Mouse (Mus musculus) limb, embryonic 10.5 days (tissue): ENCODE measurements around the gene Cd2bp2. TPM values are rescaled to one million over a fixed set of nuclear protein-coding genes. Genes with fewer than 3 reads are reported as not detected.

ENCODE experiments used
- DNase-seq: peaks from one replicate; pipeline ENCODE4 v3.0.0-alpha.2; 2017; ENCODE audit warnings: low spot score
- H3K27ac ChIP-seq: fragments of 300-500 bp; sonication (generic); 2 replicates; pipeline ENCODE4 v1.5.1; 2016; ENCODE audit warnings: mild to moderate bottlenecking
- H3K27me3 ChIP-seq: fragments of 300-500 bp; sonication (generic); 2 replicates; pipeline ENCODE4 v1.6.1; 2016; ENCODE audit warnings: low read depth, mild to moderate bottlenecking; ENCODE audit not compliant: poor library complexity, severe bottlenecking
- H3K36me3 ChIP-seq: fragments of 300-500 bp; sonication (generic); 2 replicates; pipeline ENCODE4 v1.6.1; 2016; ENCODE audit warnings: mild to moderate bottlenecking, moderate library complexity
- H3K4me1 ChIP-seq: fragments of 300-500 bp; sonication (generic); 2 replicates; pipeline ENCODE4 v1.6.1; 2016
- H3K4me3 ChIP-seq: fragments of 300-500 bp; sonication (generic); 2 replicates; pipeline ENCODE4 v1.5.1; 2016; ENCODE audit warnings: mild to moderate bottlenecking, moderate library complexity
- H3K9me3 ChIP-seq: fragments of 300-500 bp; sonication (generic); replicated peaks from 2 replicates; pipeline ENCODE4 v1.6.1; 2016; ENCODE audit warnings: mild to moderate bottlenecking
- WGBS: fragments of 180-500 bp; shearing (Covaris S2); methylation state at CpG from one replicate; pipeline ENCODE4 v1.1.7; 2016; 5-methylcytosine and 5-hydroxymethylcytosine counted together
- polyA plus RNA-seq: library from polyadenylated mRNA; unstranded; fragments of >200 nt; fragmentation: Nextera tagmentation; extraction: Ambion mirVana; gene quantifications from 2 replicates; pipeline ENCODE4 v1.2.1, GENCODE M21; 2016

Cd2bp2 gene
- polyA plus RNA-seq, 1 experiment from 2014 or later = 94.0 TPM

DNA sequence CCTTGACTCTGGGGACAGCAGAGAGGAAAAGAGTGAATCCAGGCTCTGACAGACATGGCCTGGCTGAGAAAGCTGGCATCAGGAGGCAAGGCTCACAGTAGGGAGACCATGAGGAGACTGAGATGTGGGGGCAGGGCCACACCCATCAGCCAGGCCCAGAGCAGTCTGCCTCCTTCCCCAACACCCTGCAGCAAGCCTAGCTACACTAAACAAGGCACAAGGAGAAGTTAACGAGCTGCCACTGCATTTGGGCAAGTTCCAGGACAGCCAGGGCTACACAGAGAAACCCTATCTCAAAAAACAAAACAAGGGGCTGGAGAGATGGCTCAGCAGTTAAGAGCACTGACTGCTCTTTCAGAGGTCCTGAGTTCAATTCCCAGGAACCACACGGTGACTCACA is 53.6 kb downstream of the Cd2bp2 start:
- Histone ChIP-seq H3K9me3 (no peaks in the 10 kb centered on the region), H3K36me3 (no peaks in the 10 kb centered on the region), H3K27ac (no peak overlapping the region), H3K27me3 (no peaks in the 10 kb centered on the region), H3K4me1 (peaks cover 9% of the 10 kb centered on the region), H3K4me3 (no peak overlapping the region)
- WGBS = 42% methylated on average over 2 of the region's 2 CpGs
- no peak for DNase-seq

Other genes with a start within 250 kb of the Cd2bp2 start
- 0.11 TPM in 1 of 2 replicates, not detected in the other for gene Asphd1, start 246.5 kb downstream of the Cd2bp2 start, polyA plus RNA-seq
- 0.10 and 0.20 TPM in 2 replicates for gene Sez6l2, start 245.5 kb downstream of the Cd2bp2 start, polyA plus RNA-seq
- 89.4 and 99.5 TPM in 2 replicates for gene Cdipt, start 220.1 kb downstream of the Cd2bp2 start, polyA plus RNA-seq
- gene Cdiptos, start 220.0 kb downstream of the Cd2bp2 start, polyA plus RNA-seq = 0.81 and 1.0 TPM in 2 replicates
- gene Mvp, start 181.4 kb downstream of the Cd2bp2 start, polyA plus RNA-seq = 3.3 and 4.0 TPM in 2 replicates
- 0.90 TPM in 1 of 2 replicates, not detected in the other for gene Pagr1b, start 179.6 kb downstream of the Cd2bp2 start, polyA plus RNA-seq
- gene Pagr1a, start 178.7 kb downstream of the Cd2bp2 start, polyA plus RNA-seq = 88.5 and 95.0 TPM in 2 replicates
- 30.8 and 44.7 TPM in 2 replicates for gene Gm42742, start 175.0 kb downstream of the Cd2bp2 start, polyA plus RNA-seq
- 2.9 and 4.4 TPM in 2 replicates for gene Prrt2, start 174.8 kb downstream of the Cd2bp2 start, polyA plus RNA-seq
- gene Maz, start 169.0 kb downstream of the Cd2bp2 start, polyA plus RNA-seq = 86.0 and 88.1 TPM in 2 replicates
- gene Kif22, start 153.6 kb downstream of the Cd2bp2 start, polyA plus RNA-seq = 215 and 219 TPM in 2 replicates
- gene Zg16, start 108.7 kb downstream of the Cd2bp2 start, polyA plus RNA-seq = not detected in 2 replicates
- 0.36 and 0.86 TPM in 2 replicates for gene AI467606, start 104.7 kb downstream of the Cd2bp2 start, polyA plus RNA-seq
- 1.7 TPM in 2 replicates for gene Qprt, start 73.8 kb downstream of the Cd2bp2 start, polyA plus RNA-seq
- gene Spn, start 58.2 kb downstream of the Cd2bp2 start, polyA plus RNA-seq = 0.09 and 0.18 TPM in 2 replicates
- 32.1 and 34.8 TPM in 2 replicates for gene Tbc1d10b, start 12.4 kb upstream of the Cd2bp2 start, polyA plus RNA-seq
- 8.8 and 13.1 TPM in 2 replicates for gene Mylpf, start 12.8 kb upstream of the Cd2bp2 start, polyA plus RNA-seq
- 74.2 and 74.9 TPM in 2 replicates for gene Zfp553, start 37.0 kb upstream of the Cd2bp2 start, polyA plus RNA-seq
- 27.0 and 29.9 TPM in 2 replicates for gene Sept1, start 37.1 kb upstream of the Cd2bp2 start, polyA plus RNA-seq
- gene Zfp771, start 48.2 kb upstream of the Cd2bp2 start, polyA plus RNA-seq = 70.6 and 73.6 TPM in 2 replicates
- gene Dctpp1, start 64.7 kb upstream of the Cd2bp2 start, polyA plus RNA-seq = 340 and 453 TPM in 2 replicates
- gene Sephs2, start 78.0 kb upstream of the Cd2bp2 start, polyA plus RNA-seq = 89.7 and 93.9 TPM in 2 replicates
- gene Itgal, start 100.2 kb upstream of the Cd2bp2 start, polyA plus RNA-seq = 0.46 and 0.69 TPM in 2 replicates
- gene Zfp768, start 149.5 kb upstream of the Cd2bp2 start, polyA plus RNA-seq = 23.1 and 23.8 TPM in 2 replicates
- 7.9 and 9.5 TPM in 2 replicates for gene Zfp747, start 180.0 kb upstream of the Cd2bp2 start, polyA plus RNA-seq
- 5.2 and 7.2 TPM in 2 replicates for gene 9130019O22Rik, start 191.1 kb upstream of the Cd2bp2 start, polyA plus RNA-seq
- 5.7 and 7.0 TPM in 2 replicates for gene E430018J23Rik, start 197.6 kb upstream of the Cd2bp2 start, polyA plus RNA-seq
- gene Zfp764, start 210.8 kb upstream of the Cd2bp2 start, polyA plus RNA-seq = 6.2 and 7.9 TPM in 2 replicates
- gene Zfp688, start 226.0 kb upstream of the Cd2bp2 start, polyA plus RNA-seq = 29.5 and 37.0 TPM in 2 replicates